In the genomic region with DNA sequence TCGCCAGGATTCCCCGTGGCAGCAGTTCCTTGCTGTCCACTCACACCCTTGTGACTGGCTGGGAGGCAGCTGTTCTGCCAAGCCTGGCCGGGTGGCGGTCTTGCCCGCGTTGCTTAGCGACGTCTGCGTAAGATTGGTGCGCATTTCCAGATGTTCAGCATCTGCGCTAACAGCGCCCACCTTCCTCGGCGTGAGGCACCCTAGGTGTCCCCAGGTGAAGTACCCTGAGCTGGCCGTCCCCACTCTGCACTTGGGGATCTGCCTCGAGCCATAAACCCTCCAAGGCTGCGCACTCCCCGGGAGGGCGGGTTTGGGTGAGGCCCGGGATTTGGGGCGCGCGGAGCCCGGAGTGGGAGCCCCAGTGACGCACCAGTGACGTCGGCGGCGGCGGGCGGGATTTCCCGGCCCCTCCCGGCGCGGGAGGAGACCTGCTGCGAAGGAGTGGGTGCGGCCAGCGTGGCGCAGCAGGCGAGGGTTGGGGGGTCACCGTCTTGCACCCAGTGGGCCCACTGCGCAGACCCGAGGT, we compare ENCODE assay signal across 8 mouse cellular contexts. TPM values are rescaled to one million over a fixed set of nuclear protein-coding genes. Genes with fewer than 3 reads are reported as not detected.
A peak's percentile ranks its signal among the peaks of the same experiment; 100 is the strongest.
DNase-seq lines count a peak whose midpoint lies in the region; ATAC-seq and TF ChIP-seq lines count a peak whose summit lies in the region.

TSS of gene Gng4 (plus strand) at position 166 of the 526 bp plus-strand sequence.

- H3K36me3 ChIP-seq in forebrain, embryonic 10.5 days (replicated peaks): no peaks in the 10 kb centered on the region
- no peaks in the 10 kb centered on the region for H3K36me3 ChIP-seq in heart, postnatal 0 days (replicated peaks; ENCODE audit: control insufficient read depth, insufficient read depth, low read length)
- peaks cover 4% of the 10 kb centered on the region; the same call in 1 of the 2 replicates for H3K36me3 ChIP-seq in liver, postnatal 0 days (replicated peaks; ENCODE audit: insufficient read depth, low read length)
- H3K36me3 ChIP-seq in neural tube, embryonic 12.5 days: no peaks in the 10 kb centered on the region

- no peaks in the 10 kb centered on the region for H3K9me3 ChIP-seq in forebrain, embryonic 10.5 days
- H3K9me3 ChIP-seq in heart, postnatal 0 days (replicated peaks; ENCODE audit: control insufficient read depth, low read length): no peaks in the 10 kb centered on the region
- H3K9me3 ChIP-seq in liver, postnatal 0 days (ENCODE audit: low read length): no peaks in the 10 kb centered on the region
- no peaks in the 10 kb centered on the region for H3K9me3 ChIP-seq in neural tube, embryonic 12.5 days

- H3K27ac ChIP-seq in forebrain, embryonic 10.5 days: no peak within 1 kb of the TSS
- no peak within 1 kb of the TSS for H3K27ac ChIP-seq in heart, postnatal 0 days (ENCODE audit: low read depth)
- peak within 1 kb of the TSS; percentile 51 for H3K27ac ChIP-seq in layer of hippocampus, adult 2 months
- no peak within 1 kb of the TSS for H3K27ac ChIP-seq in liver, postnatal 0 days (ENCODE audit: low read depth)
- no peak within 1 kb of the TSS for H3K27ac ChIP-seq in neural tube, embryonic 12.5 days

- H3K9ac ChIP-seq in heart, postnatal 0 days (replicated peaks; ENCODE audit: low read depth, low read length): no peak within 1 kb of the TSS
- no peak within 1 kb of the TSS for H3K9ac ChIP-seq in liver, postnatal 0 days (replicated peaks)
- H3K9ac ChIP-seq in neural tube, embryonic 12.5 days: peak within 1 kb of the TSS; percentile 55

- peak; percentile 12; the same call in 1 of the 2 replicates for ATAC-seq in heart, postnatal 0 days (ENCODE audit: insufficient read depth, low read depth)
- peak; percentile 25; the same call in 1 of the 2 replicates for ATAC-seq in liver, postnatal 0 days
- peak; percentile 71 for ATAC-seq in neural tube, embryonic 12.5 days (ENCODE audit: low FRiP score, low read depth)

- TF ChIP-seq CTCF in heart, postnatal 0 days (IDR thresholded peaks at IDR 0.05; ENCODE audit: low read depth): no peak
- no peak for TF ChIP-seq CTCF in layer of hippocampus, adult 2 months (conservative IDR thresholded peaks at IDR 0.05)
- no peak for TF ChIP-seq CTCF in liver, postnatal 0 days (IDR thresholded peaks at IDR 0.05; ENCODE audit: low read depth)

- H3K4me3 ChIP-seq in forebrain, embryonic 10.5 days: peak within 1 kb of the TSS; percentile 57
- H3K4me3 ChIP-seq in heart, postnatal 0 days (ENCODE audit: low read depth, low read length): peak within 1 kb of the TSS; percentile 55
- H3K4me3 ChIP-seq in layer of hippocampus, adult 2 months: peak within 1 kb of the TSS; percentile 61
- peak within 1 kb of the TSS; percentile 49 for H3K4me3 ChIP-seq in liver, postnatal 0 days (ENCODE audit: low read depth, low read length)
- peak within 1 kb of the TSS; percentile 55 for H3K4me3 ChIP-seq in neural tube, embryonic 12.5 days

- H3K4me1 ChIP-seq in forebrain, embryonic 10.5 days: peaks cover 21% of the 10 kb centered on the region
- peaks cover 13% of the 10 kb centered on the region for H3K4me1 ChIP-seq in heart, postnatal 0 days (ENCODE audit: control insufficient read depth, insufficient read depth)
- H3K4me1 ChIP-seq in liver, postnatal 0 days (ENCODE audit: insufficient read depth): peaks cover 16% of the 10 kb centered on the region
- H3K4me1 ChIP-seq in neural tube, embryonic 12.5 days: peaks cover 21% of the 10 kb centered on the region

- TF ChIP-seq EP300 in heart, postnatal 0 days (IDR thresholded peaks at IDR 0.05; ENCODE audit: low read depth): no peak
- no peak for TF ChIP-seq EP300 in liver, postnatal 0 days (IDR thresholded peaks at IDR 0.05; ENCODE audit: low read depth)

- peaks cover 60% of the 10 kb centered on the region for H3K27me3 ChIP-seq in forebrain, embryonic 10.5 days (ENCODE audit: poor library complexity, severe bottlenecking)
- peaks cover 42% of the 10 kb centered on the region for H3K27me3 ChIP-seq in heart, postnatal 0 days (ENCODE audit: control insufficient read depth, insufficient read depth, low read length)
- H3K27me3 ChIP-seq in liver, postnatal 0 days (ENCODE audit: insufficient read depth, low read length): peaks cover 40% of the 10 kb centered on the region
- peaks cover 26% of the 10 kb centered on the region for H3K27me3 ChIP-seq in neural tube, embryonic 12.5 days (replicated peaks)

- peak; percentile 65 for DNase-seq in CD4-positive, CD25-positive, alpha-beta regulatory T cell, adult 2 months (ENCODE audit: low read depth, low spot score)
- DNase-seq in adrenal gland, adult 8-10 months: peak; percentile 44
- peak; percentile 44 for DNase-seq in forebrain, embryonic 10.5 days (ENCODE audit: extremely low spot score, low spot score)
- DNase-seq in heart, postnatal 0 days (ENCODE audit: low spot score): no peak
- peak; percentile 58 to 70 for DNase-seq in layer of hippocampus, adult 2 months (ENCODE audit: low spot score in 2 of 2)
- peak; percentile 34 for DNase-seq in liver, postnatal 0 days
- peak; percentile 40 to 56 for DNase-seq in thymus, postnatal 10 days (ENCODE audit: low spot score in 2 of 2)

- WGBS in forebrain, embryonic 10.5 days: under 1% methylated on average over 43 of the region's 43 CpGs
- WGBS in heart, postnatal 0 days: 1% methylated on average over 43 of the region's 43 CpGs
- under 1% methylated on average over 30 of the region's 43 CpGs for WGBS in liver, postnatal 0 days (ENCODE audit: insufficient replicate concordance)
- WGBS in neural tube, embryonic 12.5 days: under 1% methylated on average over 43 of the region's 43 CpGs

- peak within 1 kb of the TSS; percentile 89 for H3K4me2 ChIP-seq in heart, postnatal 0 days (ENCODE audit: low read depth, low read length)
- peak within 1 kb of the TSS; percentile 79 for H3K4me2 ChIP-seq in liver, postnatal 0 days (ENCODE audit: low read depth, low read length)
- peak within 1 kb of the TSS; percentile 97 for H3K4me2 ChIP-seq in neural tube, embryonic 12.5 days (replicated peaks)

RNA-seq across cellular contexts. Expression of gene Gng4, which starts in this region (rescaled TPM):
- total RNA-seq in adrenal gland, adult 8-10 months (2022): 10 to 100 TPM in 3 of 4 experiments, 1 to 10 TPM in 1; 10.0 to 17.8 (median 13.8) TPM
- polyA plus RNA-seq in forebrain, embryonic 10.5 days (2016; fragmentation: Nextera tagmentation; extraction: Ambion mirVana): 0.14 and 0.54 TPM in 2 replicates
- 0.15 TPM in 1 of 2 replicates, not detected in the other for total RNA-seq in heart, postnatal 0 days (2014; rRNA removed; ENCODE audit: low replicate concordance)
- 0.16 and 0.22 TPM in 2 replicates for polyA plus RNA-seq in heart, postnatal 0 days (2015; fragmentation: Nextera tagmentation; extraction: Ambion mirVana)
- total RNA-seq in layer of hippocampus, adult 2 months (2021): 10 to 100 TPM; 15.8 to 18.0 TPM
- not detected in 2 replicates for polyA plus RNA-seq in liver, postnatal 0 days (2015; fragmentation: Nextera tagmentation; extraction: Ambion mirVana)
- 6.4 and 6.8 TPM in 2 replicates for polyA plus RNA-seq in neural tube, embryonic 12.5 days (2016; fragmentation: Nextera tagmentation; extraction: Ambion mirVana)

Comparison
In these comparisons a context has a peak if more than half of its experiments do, and no peak if none do; other contexts are left out.
1. Peak in DNase-seq and H3K4me3 ChIP-seq in forebrain, embryonic 10.5 days; RNA of the gene not detected or under 1 TPM.
2. Peak in ATAC-seq, H3K4me3 ChIP-seq and H3K4me2 ChIP-seq in heart, postnatal 0 days; RNA of the gene not detected or under 1 TPM.
3. Peak in DNase-seq, ATAC-seq, H3K4me3 ChIP-seq and H3K4me2 ChIP-seq in liver, postnatal 0 days; RNA of the gene not detected or under 1 TPM.
4. ATAC-seq: peak in every context shown above with its lines; median percentile 71 in neural tube, embryonic 12.5 days; 25 in liver, postnatal 0 days; 12 in heart, postnatal 0 days.